6 mouse cellular contexts compared by ENCODE assay signal in the genomic region with DNA sequence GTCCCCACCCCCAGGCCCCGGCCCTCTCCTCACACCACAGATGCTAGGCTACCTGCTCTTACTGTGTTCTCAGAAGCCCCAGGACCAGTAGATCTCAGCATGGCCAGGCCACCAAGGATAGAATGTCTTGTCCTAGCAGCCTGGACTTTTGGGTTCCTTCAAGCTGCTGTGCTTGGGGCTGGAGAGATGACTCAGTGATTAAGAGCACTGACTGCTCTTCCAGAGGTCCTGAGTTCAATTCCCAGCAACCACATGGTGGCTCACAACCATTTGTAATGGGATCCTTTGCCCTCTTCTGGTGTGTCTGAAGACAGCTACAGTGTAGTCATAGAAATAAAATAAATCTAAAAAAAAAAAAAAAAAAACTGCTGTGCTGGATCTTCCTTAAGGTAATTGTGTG. TPM values are rescaled to one million over a fixed set of nuclear protein-coding genes. Genes with fewer than 3 reads are reported as not detected.
"Had no signal": no experiment of that assay in that cellular context is flagged by ENCODE, and none has a peak within 500 bp of the region (broad histone marks: within the 10 kb centered on the region; RNA-seq: fewer than 3 reads in every experiment).

A gene (minus strand): TSS at position 101 of the 400 bp plus-strand sequence.

RNA-seq across cellular contexts. Expression of the gene that starts here (rescaled TPM):
- total RNA-seq: layer of hippocampus, adult 18-20 months; layer of hippocampus, postnatal 14 days; left cerebral cortex, postnatal 14 days; left cerebral cortex, postnatal 4 days had no signal
- polyA plus RNA-seq: limb, embryonic 12.5 days; midbrain, embryonic 11.5 days had no signal
